Mouse (Mus musculus): ENCODE results near the gene Mks1. TPM values are rescaled to one million over a fixed set of nuclear protein-coding genes. Genes with fewer than 3 reads are reported as not detected.

Mks1 gene
- total RNA-seq, 2 experiments from 2014 or later = 4.0 to 5.8 TPM

DNA sequence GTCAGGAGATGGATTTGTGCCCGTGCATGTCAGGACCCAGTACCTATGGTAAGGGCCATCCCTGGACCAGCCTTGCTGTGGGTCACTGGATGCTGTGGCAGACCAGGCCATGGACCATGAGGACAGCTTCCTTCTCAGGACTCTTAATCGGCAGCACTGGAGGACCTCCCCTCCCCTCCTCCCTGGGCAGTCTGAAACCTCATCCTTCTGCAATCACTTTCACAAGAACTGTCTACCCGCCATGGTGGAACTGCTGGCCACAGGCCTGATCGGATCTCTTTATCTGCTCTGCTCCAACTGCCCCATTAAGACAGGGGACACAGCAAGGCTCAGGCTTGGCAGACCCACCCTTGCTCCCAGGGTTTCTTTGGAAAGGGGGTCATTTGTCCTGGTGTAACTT is 28.7 kb downstream of the Mks1 start:
- no peak for TF ChIP-seq CTCF (IDR thresholded peaks at IDR 0.05)
- intact Hi-C loops (cut with DNase I) = no loop called here
- DNase-seq (ENCODE audit: extremely low spot score in 1 of 2, low spot score in 2 of 2) = no peak
- H3K4me3 ChIP-seq = no peak overlapping the region
- H3K27ac ChIP-seq = no peak overlapping the region

DNA sequence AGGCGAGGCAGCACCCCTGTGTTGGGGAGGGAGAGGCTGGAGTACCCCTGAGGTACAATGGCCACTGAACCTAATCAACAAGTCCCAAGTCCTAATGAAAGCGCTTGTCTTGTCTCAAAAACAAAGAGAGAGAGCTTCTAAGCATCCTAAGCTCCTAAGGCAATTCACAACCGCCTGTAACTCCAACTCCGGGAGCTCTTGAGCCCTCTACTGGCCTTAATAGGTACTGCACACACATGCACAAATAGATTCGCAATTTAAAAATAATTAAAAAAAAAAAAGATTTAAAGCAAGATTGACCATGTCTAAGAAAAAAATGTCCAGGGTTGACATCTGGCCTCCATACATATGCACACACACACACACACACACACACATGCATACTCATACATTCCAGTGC is 30.5 kb downstream of the Mks1 start:
- intact Hi-C loops (cut with DNase I) = no loop called here
- TF ChIP-seq CTCF (IDR thresholded peaks at IDR 0.05) = peak; percentile 54
- Histone ChIP-seq H3K27ac (no peak overlapping the region), H3K4me3 (no peak overlapping the region)
- DNase-seq (ENCODE audit: extremely low spot score in 1 of 2, low spot score in 2 of 2) = no peak

- no peak for DNase-seq (ENCODE audit: extremely low spot score in 1 of 2, low spot score in 2 of 2)
- Histone ChIP-seq H3K4me3 (no peak overlapping the region), H3K27ac (no peak overlapping the region)
- TF ChIP-seq CTCF (IDR thresholded peaks at IDR 0.05) = no peak
- intact Hi-C loops (cut with DNase I) = no loop called here
Observed at GRCm38 (mm10) chr11:87884856-87885255, 31.8 kb downstream of the Mks1 start.

GRCm38 (mm10) chr11:87892168-87892567 is 39.2 kb downstream of the Mks1 start, which contains the start of gene Olfr462:
Gene Olfr462 (minus strand): TSS chr11:87892268.
- no peak for TF ChIP-seq CTCF (IDR thresholded peaks at IDR 0.05)
- no peak within 1 kb of the TSS for H3K27ac ChIP-seq
- no peak within 1 kb of the TSS for H3K4me3 ChIP-seq
- no peak for DNase-seq (ENCODE audit: extremely low spot score in 1 of 2, low spot score in 2 of 2)
- intact Hi-C loops (cut with DNase I) = no loop called here

DNA sequence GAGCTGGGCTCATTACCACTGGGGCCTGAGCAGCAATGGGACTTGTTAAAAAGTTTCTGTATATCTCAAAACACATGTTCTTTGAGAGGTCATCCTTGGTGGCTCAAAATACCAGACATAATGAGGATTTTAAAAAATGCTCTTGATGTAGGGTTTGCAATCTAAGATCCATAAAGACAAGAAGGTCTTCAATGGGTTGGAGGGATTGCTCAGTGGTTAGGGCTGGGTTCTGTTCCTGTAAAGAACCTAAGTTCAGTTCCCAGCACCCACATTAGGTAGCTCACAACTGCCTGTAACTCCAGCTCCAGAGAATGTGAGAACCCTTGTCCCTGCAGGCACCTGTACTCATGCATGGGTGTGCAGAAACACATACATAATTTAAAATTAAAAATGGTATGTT is 44.3 kb downstream of the Mks1 start, which contains the start of gene Olfr463:
Gene Olfr463, minus strand, starts transcription at position 101 of the 400 bp plus-strand sequence.
- Histone ChIP-seq H3K4me3 (no peak within 1 kb of the TSS), H3K27ac (no peak within 1 kb of the TSS)
- no peak for DNase-seq (ENCODE audit: extremely low spot score in 1 of 2, low spot score in 2 of 2)
- intact Hi-C loops (cut with DNase I) = no loop called here
- no peak for TF ChIP-seq CTCF (IDR thresholded peaks at IDR 0.05)

DNA sequence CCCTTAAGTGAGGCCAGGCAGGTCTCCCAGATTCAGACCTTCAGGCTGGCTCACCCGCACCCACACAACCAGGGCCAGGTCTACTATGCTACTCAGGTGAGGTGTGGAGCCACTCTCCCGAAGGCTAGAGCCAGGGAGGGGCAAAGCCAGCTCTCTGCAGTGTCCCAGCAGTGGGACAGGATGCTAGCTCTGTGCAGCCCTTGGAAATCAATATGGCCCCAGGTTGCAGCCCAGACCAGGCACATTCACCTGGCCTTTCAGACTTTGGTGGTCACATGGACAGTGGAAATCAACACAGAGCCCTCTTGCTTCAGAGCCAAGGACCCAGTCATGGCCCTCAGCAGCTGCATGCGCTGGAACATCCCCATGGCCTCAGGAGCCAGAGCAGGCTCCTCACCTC is 51.3 kb downstream of the Mks1 start:
- no peak for TF ChIP-seq CTCF (IDR thresholded peaks at IDR 0.05)
- H3K4me3 ChIP-seq = no peak overlapping the region
- intact Hi-C loops (cut with DNase I) = no loop called here
- DNase-seq (ENCODE audit: extremely low spot score in 1 of 2, low spot score in 2 of 2) = no peak
- H3K27ac ChIP-seq = no peak overlapping the region

Other genes with a start within 250 kb of the Mks1 start
- under 1 TPM; 0.54 to 0.77 TPM for gene Hsf5, start 236.1 kb upstream of the Mks1 start, total RNA-seq (2021)
- gene Rnf43, start 190.5 kb upstream of the Mks1 start, total RNA-seq (2021) = 1 to 10 TPM; 1.7 to 2.8 TPM
- gene Supt4a, start 115.7 kb upstream of the Mks1 start, total RNA-seq (2021) = 10 to 100 TPM; 66.3 to 82.3 TPM
- 100 to 1,000 TPM; 190 to 202 TPM for gene Tspoap1, start 92.7 kb upstream of the Mks1 start, total RNA-seq (2021)
- not detected for gene Mpo, start 59.6 kb upstream of the Mks1 start, total RNA-seq (2021)
- gene Lpo, start 24.9 kb upstream of the Mks1 start, total RNA-seq (2021) = under 1 TPM; 0.45 to 0.75 TPM
- gene Epx, start 22.3 kb downstream of the Mks1 start, total RNA-seq (2021) = under 1 TPM; 0.11 to 0.19 TPM
- gene Olfr462, start 39.1 kb downstream of the Mks1 start, total RNA-seq (2021) = not detected
- gene Olfr463, start 44.2 kb downstream of the Mks1 start, total RNA-seq (2021) = not detected
- 1 to 10 TPM; 2.0 to 2.7 TPM for gene Olfr464, start 67.8 kb downstream of the Mks1 start, total RNA-seq (2021)
- 100 to 1,000 TPM; 578 to 608 TPM for gene Dynll2, start 134.3 kb downstream of the Mks1 start, total RNA-seq (2021)
- 100 to 1,000 TPM; 184 to 190 TPM for gene Srsf1, start 194.2 kb downstream of the Mks1 start, total RNA-seq (2021)
- gene Vezf1, start 215.1 kb downstream of the Mks1 start, total RNA-seq (2021) = 10 to 100 TPM; 27.8 to 28.3 TPM
- gene Cuedc1, start 244.8 kb downstream of the Mks1 start, total RNA-seq (2021) = 10 to 100 TPM; 31.4 to 31.7 TPM

All from left cerebral cortex, adult 2 months (tissue).